Mouse (Mus musculus) lung, embryonic 15.5 days (tissue): Measurements from ENCODE around the gene Olfr1151. TPM values are rescaled to one million over a fixed set of nuclear protein-coding genes. Genes with fewer than 3 reads are reported as not detected.

Source experiments
- ATAC-seq: fragments of 200-750 bp; cut with Nextera tagmentation; 2 replicates; pipeline ENCODE4 v1.8.0; 2017; ENCODE audit warnings: moderate number of reproducible peaks, borderline replicate concordance; ENCODE audit not compliant: low FRiP score, low TSS enrichment; ENCODE audit errors: extremely low read depth
- H3K27ac ChIP-seq: fragments of 300-500 bp; sonication (generic); 2 replicates; pipeline ENCODE4 v1.5.1; 2015; ENCODE audit warnings: moderate library complexity, mild to moderate bottlenecking, inconsistent platforms
- H3K27me3 ChIP-seq: fragments of 300-500 bp; sonication (generic); 2 replicates; pipeline ENCODE4 v1.6.1; 2015; ENCODE audit warnings: inconsistent platforms
- H3K36me3 ChIP-seq: fragments of 300-500 bp; sonication (generic); 2 replicates; pipeline ENCODE4 v1.6.1; 2015; ENCODE audit warnings: inconsistent platforms
- H3K4me1 ChIP-seq: fragments of 300-500 bp; sonication (generic); 2 replicates; pipeline ENCODE4 v1.6.1; 2015; ENCODE audit warnings: inconsistent platforms
- H3K4me2 ChIP-seq: fragments of 300-500 bp; sonication (generic); 2 replicates; pipeline ENCODE4 v1.6.1; 2015; ENCODE audit warnings: inconsistent platforms, mild to moderate bottlenecking, moderate library complexity
- H3K4me3 ChIP-seq: fragments of 300-500 bp; sonication (generic); 2 replicates; pipeline ENCODE4 v1.5.1; 2015; ENCODE audit warnings: mild to moderate bottlenecking, inconsistent platforms
- H3K9ac ChIP-seq: fragments of 300-500 bp; sonication (generic); 2 replicates; pipeline ENCODE4 v1.6.1; 2015; ENCODE audit warnings: inconsistent platforms
- H3K9me3 ChIP-seq: fragments of 300-500 bp; sonication (generic); 2 replicates; pipeline ENCODE4 v1.6.1; 2016; ENCODE audit warnings: inconsistent platforms
- WGBS: fragments of 180-500 bp; shearing (Covaris S2); methylation state at CpG from one replicate; pipeline ENCODE4 v1.1.7; 2015; 5-methylcytosine and 5-hydroxymethylcytosine counted together
- polyA plus RNA-seq: library from polyadenylated mRNA; unstranded; fragments of >200 nt; fragmentation: Nextera tagmentation; extraction: Ambion mirVana; gene quantifications from 2 replicates; pipeline ENCODE4 v1.2.1, GENCODE M21; 2015

Olfr1151 gene
- polyA plus RNA-seq, result not detected in 2 replicates

- 81% methylated on average over 1 of the region's 1 CpGs for WGBS
- Histone ChIP-seq H3K4me2 (no peak within 1 kb of the TSS), H3K27me3 (no peaks in the 10 kb centered on the region), H3K27ac (no peak within 1 kb of the TSS), H3K9me3 (no peaks in the 10 kb centered on the region), H3K4me1 (no peaks in the 10 kb centered on the region), H3K36me3 (no peaks in the 10 kb centered on the region), H3K9ac (no peak within 1 kb of the TSS), H3K4me3 (no peak within 1 kb of the TSS)
- no peak for ATAC-seq
Measured at GRCm38 (mm10) chr2:87855562-87855961, at the start of gene Olfr1151. Olfr1151 (plus strand) TSS chr2:87855862.

DNA sequence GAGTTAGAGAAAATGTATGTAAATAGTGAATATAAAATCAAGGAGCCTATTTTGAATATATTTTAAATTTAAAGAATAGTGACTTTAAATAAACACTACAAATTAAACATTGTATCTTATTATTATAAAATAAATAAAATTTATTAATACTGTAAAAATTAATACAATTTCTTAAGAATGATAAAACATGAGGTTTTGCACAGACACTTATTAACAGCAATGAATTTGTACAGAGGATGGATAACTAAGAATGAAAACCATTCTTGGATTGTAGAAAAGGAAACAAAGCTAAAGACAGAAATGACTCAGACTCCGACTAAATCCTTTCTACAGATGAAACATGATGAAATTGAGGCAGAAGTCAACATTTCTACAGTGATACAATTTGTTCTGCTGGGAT, 46.1 kb upstream of the Olfr1151 start, which contains the start of gene Olfr1145:
TSS of gene Olfr1145 (plus strand) at position 301 of the 400 bp plus-strand sequence.
- no peak within 1 kb of the TSS for H3K27ac ChIP-seq
- 84% methylated on average over 1 of the region's 1 CpGs for WGBS
- H3K9ac ChIP-seq, result no peak within 1 kb of the TSS

DNA sequence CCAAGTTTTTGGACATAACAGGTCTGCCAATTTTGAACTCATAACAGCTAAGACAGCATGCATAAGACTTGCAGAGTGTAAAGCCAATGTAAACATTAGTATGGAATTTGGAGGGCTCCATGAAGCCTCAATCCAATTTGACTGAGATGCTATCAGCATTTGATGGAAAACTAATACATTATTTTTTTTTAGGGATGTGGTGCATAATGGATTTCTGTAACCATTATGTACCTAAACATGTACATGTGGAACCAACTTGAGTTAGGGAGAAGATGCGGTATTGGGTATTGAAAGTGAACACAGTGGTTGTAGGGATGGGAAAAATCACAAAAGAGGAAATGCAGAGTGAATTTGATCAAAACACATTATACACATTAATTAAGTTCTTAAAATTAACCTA, 25.4 kb upstream of the Olfr1151 start, which contains the start of gene Olfr1148:
TSS of gene Olfr1148 (plus strand) at position 301 of the 400 bp plus-strand sequence.
- Histone ChIP-seq H3K4me1 (no peaks in the 10 kb centered on the region), H3K27me3 (no peaks in the 10 kb centered on the region), H3K4me3 (no peak within 1 kb of the TSS), H3K27ac (no peak within 1 kb of the TSS), H3K9me3 (no peaks in the 10 kb centered on the region), H3K9ac (no peak within 1 kb of the TSS), H3K36me3 (no peaks in the 10 kb centered on the region), H3K4me2 (no peak within 1 kb of the TSS)
- no peak for ATAC-seq
- WGBS, result 94% methylated on average over 1 of the region's 1 CpGs

More for the DNA sequence above, 46.1 kb upstream of the Olfr1151 start, which contains the start of gene Olfr1145:
- Histone ChIP-seq H3K27me3 (no peaks in the 10 kb centered on the region), H3K4me2 (no peak within 1 kb of the TSS), H3K4me3 (no peak within 1 kb of the TSS), H3K4me1 (no peaks in the 10 kb centered on the region), H3K36me3 (no peaks in the 10 kb centered on the region), H3K9me3 (no peaks in the 10 kb centered on the region)
- no peak for ATAC-seq

DNA sequence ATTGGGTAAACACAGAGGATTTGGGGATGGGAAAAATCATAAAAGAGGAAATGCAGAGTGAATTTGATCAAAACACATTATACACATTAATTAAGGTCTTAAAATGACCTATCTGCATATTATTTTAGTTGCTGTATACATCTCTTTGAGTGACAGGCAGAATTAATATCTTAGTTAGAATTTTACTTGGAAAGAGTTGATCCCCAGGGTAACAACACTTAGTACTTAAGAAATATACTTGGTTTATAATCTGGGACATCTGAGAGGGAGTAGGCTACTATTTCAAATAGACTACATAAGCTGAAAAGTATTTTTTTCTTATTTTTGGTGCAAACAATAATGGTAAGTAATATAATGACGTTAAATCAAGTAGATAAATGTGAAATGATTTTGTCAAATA, 12.0 kb upstream of the Olfr1151 start, which contains the start of gene Olfr1150-ps1:
TSS of gene Olfr1150-ps1 (plus strand) at position 301 of the 400 bp plus-strand sequence.
- Histone ChIP-seq H3K4me1 (no peaks in the 10 kb centered on the region), H3K4me2 (no peak within 1 kb of the TSS), H3K27ac (no peak within 1 kb of the TSS), H3K27me3 (no peaks in the 10 kb centered on the region), H3K4me3 (no peak within 1 kb of the TSS), H3K9ac (no peak within 1 kb of the TSS), H3K36me3 (no peaks in the 10 kb centered on the region), H3K9me3 (no peaks in the 10 kb centered on the region)
- no peak for ATAC-seq
- 81% methylated on average over 1 of the region's 1 CpGs for WGBS

GRCm38 (mm10) chr2:87866192-87866591, 10.5 kb downstream of the Olfr1151 start, which contains the start of gene Olfr1152:
Olfr1152 (plus strand) TSS chr2:87866492.
- no peak within 1 kb of the TSS for H3K27ac ChIP-seq
- no peaks in the 10 kb centered on the region for H3K36me3 ChIP-seq
- no peak within 1 kb of the TSS for H3K4me3 ChIP-seq
- H3K27me3 ChIP-seq, result no peaks in the 10 kb centered on the region
- H3K9me3 ChIP-seq, result no peaks in the 10 kb centered on the region; the same call in 1 of the 2 replicates
- ATAC-seq, result no peak
- no peaks in the 10 kb centered on the region for H3K4me1 ChIP-seq
- no peak within 1 kb of the TSS for H3K4me2 ChIP-seq
- no peak within 1 kb of the TSS for H3K9ac ChIP-seq

DNA sequence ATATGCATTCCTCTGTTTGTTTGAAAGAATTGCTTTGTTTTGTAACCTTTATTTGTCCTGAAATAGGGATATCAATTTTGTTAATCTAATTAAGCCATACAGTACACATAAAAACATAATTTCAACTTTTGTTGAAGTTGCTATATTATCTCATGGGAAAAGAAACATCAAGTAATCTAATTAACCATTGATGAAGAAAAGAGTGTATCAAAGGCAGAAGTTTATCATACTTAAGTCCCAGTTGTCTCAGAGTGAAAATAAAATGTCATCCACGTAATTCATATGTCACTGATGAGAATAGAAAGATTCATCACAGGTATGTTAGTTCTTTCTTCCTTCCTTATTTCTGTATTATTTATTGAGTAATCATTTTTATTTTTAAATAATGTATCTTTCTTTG, 39.0 kb downstream of the Olfr1151 start, which contains the start of gene Olfr1153:
TSS of gene Olfr1153 (plus strand) at position 301 of the 400 bp plus-strand sequence.
- Histone ChIP-seq H3K9me3 (no peaks in the 10 kb centered on the region), H3K4me2 (no peak within 1 kb of the TSS), H3K4me1 (no peaks in the 10 kb centered on the region), H3K9ac (no peak within 1 kb of the TSS), H3K27me3 (no peaks in the 10 kb centered on the region), H3K27ac (no peak within 1 kb of the TSS), H3K36me3 (no peaks in the 10 kb centered on the region), H3K4me3 (no peak within 1 kb of the TSS)
- 68% methylated on average over 1 of the region's 1 CpGs for WGBS
- no peak for ATAC-seq

DNA sequence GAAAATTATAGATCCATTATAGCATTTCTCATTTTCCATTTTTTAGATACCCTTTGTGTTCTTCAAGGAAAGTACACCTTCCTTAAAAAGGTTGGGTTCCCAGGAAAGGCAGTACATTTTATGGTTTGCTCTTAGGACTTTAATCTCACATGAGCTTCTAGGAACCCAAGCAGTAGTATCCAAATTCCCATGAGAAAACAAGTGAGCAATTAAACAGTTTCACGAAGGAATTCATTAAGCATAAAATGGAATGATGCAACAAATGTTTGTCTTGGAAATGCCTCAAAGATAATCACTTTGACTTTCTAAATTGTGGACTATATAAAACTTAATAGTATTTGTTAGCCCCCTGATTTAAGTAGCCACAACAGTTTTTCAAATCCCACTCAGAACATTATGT, 49.4 kb downstream of the Olfr1151 start, which contains the start of gene Olfr1154:
TSS of gene Olfr1154 (minus strand) at position 101 of the 400 bp plus-strand sequence.
- Histone ChIP-seq H3K4me2 (no peak within 1 kb of the TSS), H3K4me3 (no peak within 1 kb of the TSS), H3K27me3 (no peaks in the 10 kb centered on the region), H3K4me1 (no peaks in the 10 kb centered on the region), H3K9me3 (no peaks in the 10 kb centered on the region), H3K36me3 (no peaks in the 10 kb centered on the region), H3K9ac (no peak within 1 kb of the TSS), H3K27ac (no peak within 1 kb of the TSS)
- no peak for ATAC-seq
- WGBS, result 85% methylated on average over 1 of the region's 1 CpGs

Other genes starting within 250 kb of the Olfr1151 start
- not detected in 2 replicates for gene Olfr1130, start 249.7 kb upstream of the Olfr1151 start, polyA plus RNA-seq
- gene Olfr1131, start 228.8 kb upstream of the Olfr1151 start, polyA plus RNA-seq, result not detected in 2 replicates
- gene Olfr1132, start 218.3 kb upstream of the Olfr1151 start, polyA plus RNA-seq, result not detected in 2 replicates
- gene Olfr1133, start 208.5 kb upstream of the Olfr1151 start, polyA plus RNA-seq, result not detected in 2 replicates
- gene Olfr1134, start 197.4 kb upstream of the Olfr1151 start, polyA plus RNA-seq, result not detected in 2 replicates
- not detected in 2 replicates for gene Olfr1135, start 182.2 kb upstream of the Olfr1151 start, polyA plus RNA-seq
- not detected in 2 replicates for gene Olfr1136, start 161.9 kb upstream of the Olfr1151 start, polyA plus RNA-seq
- gene Olfr1137, start 142.7 kb upstream of the Olfr1151 start, polyA plus RNA-seq, result not detected in 2 replicates
- gene Olfr1138, start 115.9 kb upstream of the Olfr1151 start, polyA plus RNA-seq, result not detected in 2 replicates
- not detected in 2 replicates for gene Olfr1140, start 112.1 kb upstream of the Olfr1151 start, polyA plus RNA-seq
- not detected in 2 replicates for gene Olfr1141, start 101.9 kb upstream of the Olfr1151 start, polyA plus RNA-seq
- gene Olfr152, start 76.4 kb upstream of the Olfr1151 start, polyA plus RNA-seq, result not detected in 2 replicates
- gene Olfr1143, start 55.3 kb upstream of the Olfr1151 start, polyA plus RNA-seq, result not detected in 2 replicates
- not detected in 2 replicates for gene Olfr1145, start 46.0 kb upstream of the Olfr1151 start, polyA plus RNA-seq
- not detected in 2 replicates for gene Olfr1148, start 25.3 kb upstream of the Olfr1151 start, polyA plus RNA-seq
- not detected in 2 replicates for gene Olfr1150-ps1, start 11.9 kb upstream of the Olfr1151 start, polyA plus RNA-seq
- gene Olfr1152, start 10.6 kb downstream of the Olfr1151 start, polyA plus RNA-seq, result not detected in 2 replicates
- not detected in 2 replicates for gene Olfr1153, start 39.1 kb downstream of the Olfr1151 start, polyA plus RNA-seq
- gene Olfr1154, start 49.3 kb downstream of the Olfr1151 start, polyA plus RNA-seq, result not detected in 2 replicates
- not detected in 2 replicates for gene Olfr1155, start 89.3 kb downstream of the Olfr1151 start, polyA plus RNA-seq
- gene Olfr1156, start 97.2 kb downstream of the Olfr1151 start, polyA plus RNA-seq, result not detected in 2 replicates
- not detected in 2 replicates for gene Olfr1157, start 112.4 kb downstream of the Olfr1151 start, polyA plus RNA-seq
- gene Olfr74, start 118.8 kb downstream of the Olfr1151 start, polyA plus RNA-seq, result not detected in 2 replicates
- not detected in 2 replicates for gene Olfr1158, start 134.3 kb downstream of the Olfr1151 start, polyA plus RNA-seq
- gene Olfr1160, start 152.4 kb downstream of the Olfr1151 start, polyA plus RNA-seq, result not detected in 2 replicates
- not detected in 2 replicates for gene Olfr1161, start 166.9 kb downstream of the Olfr1151 start, polyA plus RNA-seq
- 0.05 TPM in 1 of 2 replicates, not detected in the other for gene Olfr73, start 181.8 kb downstream of the Olfr1151 start, polyA plus RNA-seq
- gene Olfr1162, start 195.3 kb downstream of the Olfr1151 start, polyA plus RNA-seq, result not detected in 2 replicates
- not detected in 2 replicates for gene Olfr1163, start 216.0 kb downstream of the Olfr1151 start, polyA plus RNA-seq
- gene Olfr1164, start 238.1 kb downstream of the Olfr1151 start, polyA plus RNA-seq, result not detected in 2 replicates